Mouse (Mus musculus) myocyte (in vitro differentiated cells): ENCODE results near the gene Hoxb2. TPM values are rescaled to one million over a fixed set of nuclear protein-coding genes. Genes with fewer than 3 reads are reported as not detected.

ENCODE experiments used
- H3K27me3 ChIP-seq: one replicate; pipeline ENCODE4 v1.6.1; 2011; ENCODE audit not compliant: control insufficient read depth, insufficient read depth, insufficient read length
- H3K36me3 ChIP-seq: one replicate; pipeline ENCODE4 v1.6.1; 2011; ENCODE audit not compliant: control insufficient read depth, insufficient read depth
- H3K4me2 ChIP-seq: one replicate; pipeline ENCODE4 v1.6.1; 2011; ENCODE audit warnings: low read depth, control low read depth
- H3K4me3 ChIP-seq: one replicate; pipeline ENCODE4 v1.5.1; 2011; ENCODE audit warnings: mild to moderate bottlenecking, control low read depth, moderate library complexity
- H3K79me2 ChIP-seq: one replicate; pipeline ENCODE4 v1.6.1; 2011; ENCODE audit not compliant: control insufficient read depth, insufficient read depth
- H3ac ChIP-seq: one replicate; pipeline ENCODE4 v1.6.1; 2011; ENCODE audit not compliant: control insufficient read depth, insufficient read length
- CEBPB ChIP-seq: IDR thresholded peaks from 2 replicates; pipeline ENCODE4 v1.6.1; 2011; ENCODE audit warnings: mild to moderate bottlenecking, moderate library complexity; ENCODE audit not compliant: poor library complexity, insufficient read depth, severe bottlenecking
- E2F4 ChIP-seq: IDR thresholded peaks from one replicate; pipeline ENCODE4 v1.6.1; 2011; ENCODE audit warnings: mild to moderate bottlenecking, control low read depth, moderate library complexity; ENCODE audit not compliant: insufficient read depth
- MAX ChIP-seq: IDR thresholded peaks from one replicate; pipeline ENCODE4 v1.6.1; 2011; ENCODE audit warnings: low read depth, mild to moderate bottlenecking, control low read depth
- MYOD1 ChIP-seq, 3 experiments: IDR thresholded peaks; one replicate each; pipeline ENCODE4 v1.6.1; 2011; ENCODE audit warnings: control low read depth in 2 of 3, low read depth in 2 of 3, mild to moderate bottlenecking in 2 of 3, moderate library complexity in 1 of 3; ENCODE audit not compliant: insufficient read length in 2 of 3, control insufficient read depth in 1 of 3
- MYOG ChIP-seq, 3 experiments: IDR thresholded peaks; one replicate each; pipeline ENCODE4 v1.6.1; 2011; ENCODE audit warnings: control low read depth in 2 of 3, low read depth in 2 of 3, mild to moderate bottlenecking in 2 of 3; ENCODE audit not compliant: insufficient read length in 2 of 3, control insufficient read depth in 1 of 3, insufficient read depth in 1 of 3
- POLR2A ChIP-seq: IDR thresholded peaks from one replicate; pipeline ENCODE4 v1.6.1; 2011; ENCODE audit warnings: low read depth, mild to moderate bottlenecking, control low read depth, moderate library complexity; ENCODE audit not compliant: insufficient read length
- POLR2AphosphoS2 ChIP-seq: IDR thresholded peaks from one replicate; pipeline ENCODE4 v1.6.1; 2011; ENCODE audit warnings: low read depth, control low read depth; ENCODE audit not compliant: insufficient read length
- REST ChIP-seq: IDR thresholded peaks from one replicate; pipeline ENCODE4 v1.6.1; 2011; ENCODE audit warnings: mild to moderate bottlenecking, control low read depth, moderate library complexity; ENCODE audit not compliant: insufficient read depth, insufficient read length
- SRF ChIP-seq: IDR thresholded peaks from one replicate; pipeline ENCODE4 v1.6.1; 2011; ENCODE audit warnings: low read depth; ENCODE audit not compliant: control insufficient read depth, insufficient read length
- TCF12 ChIP-seq: IDR thresholded peaks from one replicate; pipeline ENCODE4 v1.6.1; 2011; ENCODE audit warnings: mild to moderate bottlenecking, control low read depth; ENCODE audit not compliant: poor library complexity, insufficient read depth, severe bottlenecking
- TCF3 ChIP-seq: IDR thresholded peaks from one replicate; pipeline ENCODE4 v1.6.1; 2011; ENCODE audit warnings: low read depth, control low read depth; ENCODE audit not compliant: insufficient read length
- USF1 ChIP-seq: IDR thresholded peaks from one replicate; pipeline ENCODE4 v1.6.1; 2011; ENCODE audit warnings: low read depth, mild to moderate bottlenecking, control low read depth, moderate library complexity
- polyA plus RNA-seq: library from polyadenylated mRNA; unstranded; fragments of >200 nt; fragmentation: generic; extraction: Trizol; gene quantifications from one replicate; pipeline ENCODE4 v1.2.1, GENCODE M21; 2012; ENCODE audit warnings: missing spikeins

Gene Hoxb2
- polyA plus RNA-seq, 1 experiment = not detected

GRCm38 (mm10) chr11:96334998-96335397 lies 15.3 kb upstream of the Hoxb2 start:
- Histone ChIP-seq H3ac (no peak overlapping the region), H3K36me3 (no peaks in the 10 kb centered on the region), H3K79me2 (no peaks in the 10 kb centered on the region), H3K4me2 (no peak overlapping the region), H3K27me3 (peaks cover 87% of the 10 kb centered on the region), H3K4me3 (no peak overlapping the region)
- TF ChIP-seq MYOG (IDR thresholded peaks at IDR 0.05; ENCODE audit: control insufficient read depth in 1 of 3, insufficient read depth in 1 of 3, insufficient read length in 2 of 3, low read depth in 2 of 3) (no peak), USF1 (no peak), POLR2A (no peak), REST (no peak), MYOD1 (IDR thresholded peaks at IDR 0.05; ENCODE audit: control insufficient read depth in 1 of 3, insufficient read length in 2 of 3, low read depth in 2 of 3) (no peak), SRF (no peak), TCF12 (no peak), MAX (no peak), E2F4 (no peak), POLR2AphosphoS2 (no peak), CEBPB (no peak), TCF3 (no peak)

GRCm38 (mm10) chr11:96336597-96336996 lies 13.7 kb upstream of the Hoxb2 start:
- no peaks in the 10 kb centered on the region for H3K79me2 ChIP-seq
- H3K4me2 ChIP-seq = no peak overlapping the region
- H3ac ChIP-seq = no peak overlapping the region
- TF ChIP-seq E2F4 (no peak), REST (no peak), POLR2AphosphoS2 (no peak), MYOG (IDR thresholded peaks at IDR 0.05; ENCODE audit: control insufficient read depth in 1 of 3, insufficient read depth in 1 of 3, insufficient read length in 2 of 3, low read depth in 2 of 3) (no peak), MAX (no peak), TCF3 (no peak), USF1 (no peak), SRF (no peak), POLR2A (no peak), CEBPB (no peak), TCF12 (no peak), MYOD1 (IDR thresholded peaks at IDR 0.05; ENCODE audit: control insufficient read depth in 1 of 3, insufficient read length in 2 of 3, low read depth in 2 of 3) (no peak)
- peaks cover 87% of the 10 kb centered on the region for H3K27me3 ChIP-seq
- no peaks in the 10 kb centered on the region for H3K36me3 ChIP-seq
- no peak overlapping the region for H3K4me3 ChIP-seq

DNA sequence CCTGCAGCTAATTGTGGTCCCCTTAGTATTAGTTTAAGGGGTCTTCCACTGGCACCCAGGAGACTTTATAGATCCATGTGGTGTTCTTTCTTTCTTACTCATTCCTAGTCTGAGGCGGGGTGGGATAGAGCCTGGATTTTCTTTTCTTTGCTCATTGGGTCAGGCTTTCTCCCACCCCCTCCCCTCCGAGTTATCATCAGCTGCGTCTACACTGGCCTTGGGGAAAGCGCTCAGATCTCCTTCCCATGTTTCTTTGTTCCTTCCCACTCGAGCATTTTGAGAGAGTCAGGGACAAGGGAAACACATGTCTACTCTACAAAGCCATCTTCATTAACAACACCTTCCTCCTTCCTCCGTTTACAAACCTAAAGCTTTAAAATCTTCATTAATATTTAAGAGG lies 13.3 kb upstream of the Hoxb2 start:
- H3K27me3 ChIP-seq = peaks cover 87% of the 10 kb centered on the region
- H3K4me2 ChIP-seq = no peak overlapping the region
- H3K36me3 ChIP-seq = no peaks in the 10 kb centered on the region
- H3ac ChIP-seq = no peak overlapping the region
- H3K4me3 ChIP-seq = no peak overlapping the region
- no peaks in the 10 kb centered on the region for H3K79me2 ChIP-seq
- no peak for TF ChIP-seq MYOG (IDR thresholded peaks at IDR 0.05; ENCODE audit: control insufficient read depth in 1 of 3, insufficient read depth in 1 of 3, insufficient read length in 2 of 3, low read depth in 2 of 3)
- no peak for TF ChIP-seq MAX
- no peak for TF ChIP-seq SRF
- TF ChIP-seq POLR2A = no peak
- TF ChIP-seq TCF3 = no peak

DNA sequence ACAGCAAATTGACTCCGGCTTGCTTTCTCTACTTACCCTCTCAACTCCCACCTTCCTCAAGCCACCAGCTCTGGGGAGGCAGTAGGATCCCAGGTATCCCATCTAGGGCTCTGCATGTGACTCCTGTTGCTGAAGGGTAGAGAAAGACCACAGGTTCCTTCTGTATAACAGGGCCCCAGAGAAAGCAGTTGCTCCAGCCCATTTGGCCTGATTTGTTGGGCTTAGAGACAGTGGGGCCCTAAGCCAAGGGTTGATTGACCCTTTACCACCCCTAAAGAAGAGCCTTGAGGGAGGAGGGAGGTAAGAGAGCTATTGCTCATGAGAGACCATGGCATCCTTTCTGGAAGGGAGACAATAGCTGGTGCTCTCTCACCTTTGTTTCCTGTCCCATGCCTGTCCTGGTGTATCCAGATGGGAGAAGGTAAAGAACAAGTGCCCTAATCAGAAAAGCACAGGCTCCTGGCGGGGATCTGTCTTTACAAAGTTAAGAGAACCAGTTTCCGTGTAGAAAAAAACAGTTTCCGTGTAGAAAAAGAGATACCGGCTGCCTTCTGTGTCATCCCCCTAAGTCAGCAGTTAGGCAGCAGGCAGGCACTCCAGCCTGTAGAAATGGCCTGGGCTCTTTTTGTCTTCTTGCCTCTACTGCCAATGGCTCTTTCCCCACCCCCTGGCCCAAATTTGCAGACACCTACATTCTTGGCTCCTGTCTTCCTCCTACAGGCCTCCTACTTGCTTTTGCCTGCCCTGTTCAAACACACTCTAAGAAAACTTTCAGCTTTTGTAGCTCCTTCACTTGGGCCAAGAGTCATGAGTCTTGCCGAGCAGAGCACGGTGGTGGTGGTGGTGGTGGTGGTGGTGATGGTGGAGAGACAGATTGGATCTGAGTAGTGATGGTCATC lies 11.1 kb upstream of the Hoxb2 start:
- TF ChIP-seq E2F4 (no peak), TCF12 (no peak), USF1 (no peak), POLR2A (no peak), REST (no peak), CEBPB (no peak)
- H3K27me3 ChIP-seq = peaks cover 79% of the 10 kb centered on the region
- H3K36me3 ChIP-seq = no peaks in the 10 kb centered on the region
- no peak overlapping the region for H3K4me2 ChIP-seq
- H3K4me3 ChIP-seq = no peak overlapping the region
- no peak overlapping the region for H3ac ChIP-seq
- no peaks in the 10 kb centered on the region for H3K79me2 ChIP-seq
